8 mouse cellular contexts compared by ENCODE assay signal in genomic region chr17:14202291-14203030, GRCm38 (mm10). TPM values are rescaled to one million over a fixed set of nuclear protein-coding genes. Genes with fewer than 3 reads are reported as not detected.
DNase-seq lines count a peak whose midpoint lies in the region; ATAC-seq and TF ChIP-seq lines count a peak whose summit lies in the region.

No protein-coding gene starts in this region.

- peak overlapping the region; percentile 93 for H3K4me2 ChIP-seq in heart, embryonic 14.5 days (ENCODE audit: low read length)
- peak overlapping the region; percentile 91 for H3K4me2 ChIP-seq in intestine, embryonic 15.5 days (replicated peaks)
- H3K4me2 ChIP-seq in liver, embryonic 14.5 days (ENCODE audit: low read depth): peak overlapping the region; percentile 42

- H3K27me3 ChIP-seq in heart, embryonic 14.5 days (ENCODE audit: control insufficient read depth, insufficient read depth, low read length): peaks cover 56% of the 10 kb centered on the region
- H3K27me3 ChIP-seq in intestine, embryonic 15.5 days (replicated peaks): peaks cover 18% of the 10 kb centered on the region
- H3K27me3 ChIP-seq in liver, embryonic 14.5 days (ENCODE audit: control insufficient read depth, insufficient read depth, low read length): peaks cover 32% of the 10 kb centered on the region

- no peak for TF ChIP-seq CTCF in liver, embryonic 14.5 days (IDR thresholded peaks at IDR 0.05; ENCODE audit: low read depth)

- WGBS in heart, embryonic 14.5 days: 4% methylated on average over 18 of the region's 18 CpGs
- WGBS in intestine, embryonic 15.5 days: 4% methylated on average over 18 of the region's 18 CpGs
- 4% methylated on average over 18 of the region's 18 CpGs for WGBS in liver, embryonic 14.5 days (ENCODE audit: insufficient replicate concordance)

- H3K27ac ChIP-seq in heart, embryonic 14.5 days (replicated peaks in 1 of 2; ENCODE audit: control insufficient read depth in 1 of 2, insufficient read depth in 1 of 2, low read depth in 2 of 2, low read length in 2 of 2): no peak overlapping the region
- H3K27ac ChIP-seq in intestine, embryonic 15.5 days: peak overlapping the region; percentile 88
- no peak overlapping the region for H3K27ac ChIP-seq in liver, embryonic 14.5 days

- 0 out of 2 replicates have a peak, but pooled peaks cover under 1% of the 10 kb centered on the region for H3K36me3 ChIP-seq in heart, embryonic 14.5 days (ENCODE audit: control insufficient read depth, insufficient read depth, low read length)
- H3K36me3 ChIP-seq in intestine, embryonic 15.5 days: no peaks in the 10 kb centered on the region
- H3K36me3 ChIP-seq in liver, embryonic 14.5 days (replicated peaks; ENCODE audit: control insufficient read depth, insufficient read depth, low read depth): no peaks in the 10 kb centered on the region

- H3K9ac ChIP-seq in heart, embryonic 14.5 days (ENCODE audit: low read length): peak overlapping the region; percentile 77
- peak overlapping the region; percentile 82 for H3K9ac ChIP-seq in intestine, embryonic 15.5 days
- H3K9ac ChIP-seq in liver, embryonic 14.5 days (replicated peaks): no peak overlapping the region

- ATAC-seq in heart, embryonic 14.5 days (ENCODE audit: insufficient number of reproducible peaks, insufficient read depth, low FRiP score, low read depth): no peak; the same call in 1 of the 2 replicates
- ATAC-seq in intestine, embryonic 15.5 days: peak; percentile 68
- ATAC-seq in liver, embryonic 14.5 days (ENCODE audit: insufficient read depth): peak; percentile 61

- H3K9me3 ChIP-seq in heart, embryonic 14.5 days (ENCODE audit: control insufficient read depth, low read length): no peaks in the 10 kb centered on the region
- no peaks in the 10 kb centered on the region for H3K9me3 ChIP-seq in intestine, embryonic 15.5 days
- H3K9me3 ChIP-seq in liver, embryonic 14.5 days (ENCODE audit: control insufficient read depth, low read length): no peaks in the 10 kb centered on the region

- peaks cover 12 to 16% of the 10 kb centered on the region in 2 experiments for H3K4me1 ChIP-seq in heart, embryonic 14.5 days (ENCODE audit: control insufficient read depth in 2 of 2, insufficient read depth in 2 of 2, low read length in 2 of 2)
- H3K4me1 ChIP-seq in intestine, embryonic 15.5 days (replicated peaks): peaks cover 28% of the 10 kb centered on the region
- peaks cover 0 to 2% of the 10 kb centered on the region in 2 experiments; a peak in 1 of 4 replicates for H3K4me1 ChIP-seq in liver, embryonic 14.5 days (replicated peaks; ENCODE audit: control insufficient read depth in 2 of 2, insufficient read depth in 2 of 2, low read length in 1 of 2)

- DNase-seq in heart, postnatal 4 days: no peak
- peak; percentile 37 for DNase-seq in embryo, embryonic 11 days
- peak; percentile 15 to 29 (median 17) for DNase-seq in liver, embryonic 14.5 days (ENCODE audit: low read depth in 3 of 3, low spot score in 3 of 3)
- peak; percentile 53 for DNase-seq in testis, postnatal 10 days (ENCODE audit: low spot score)
- DNase-seq in spleen, postnatal 14 days (ENCODE audit: low spot score in 2 of 2): no peak
- no peak for DNase-seq in T-cell, adult 2 months (ENCODE audit: low spot score)

- no peak for TF ChIP-seq EP300 in liver, embryonic 14.5 days (IDR thresholded peaks at IDR 0.05; ENCODE audit: low read depth)

- peak overlapping the region; percentile 74 for H3K4me3 ChIP-seq in heart, embryonic 14.5 days (ENCODE audit: control insufficient read depth in 1 of 2, insufficient read depth in 1 of 2, low read depth in 1 of 2, low read length in 2 of 2)
- peak overlapping the region; percentile 79 for H3K4me3 ChIP-seq in intestine, embryonic 15.5 days (replicated peaks)
- H3K4me3 ChIP-seq in liver, embryonic 14.5 days (ENCODE audit: insufficient read depth in 1 of 2, low read depth in 2 of 2, low read length in 2 of 2): peak overlapping the region; percentile 52 to 59; a peak in 3 of 4 replicates

RNA-seq across cellular contexts. Expression of gene Dact2, which starts 1.6 kb away (rescaled TPM):
- polyA plus RNA-seq in heart, embryonic 14.5 days (2014; fragmentation: Nextera tagmentation; extraction: Ambion mirVana): 2.4 and 3.1 TPM in 2 replicates
- 1 to 10 TPM; 1.8 to 1.9 TPM for total RNA-seq in heart, postnatal 4 days (2021)
- polyA plus RNA-seq in intestine, embryonic 15.5 days (2015; fragmentation: Nextera tagmentation; extraction: Ambion mirVana): 5.7 and 6.1 TPM in 2 replicates
- polyA plus RNA-seq in liver, embryonic 14.5 days (2012; rRNA removed): 0.84 and 0.98 TPM in 2 replicates
- 0.47 and 0.90 TPM in 2 replicates for polyA plus RNA-seq in liver, embryonic 14.5 days (2014; fragmentation: Nextera tagmentation; extraction: Ambion mirVana)

Comparison
In these comparisons a context has a peak if more than half of its experiments do, and no peak if none do; other contexts are left out.
1. H3K4me2 ChIP-seq: peak in every context shown above with its lines; median percentile 93 in heart, embryonic 14.5 days; 91 in intestine, embryonic 15.5 days; 42 in liver, embryonic 14.5 days.
2. DNase-seq: peak in embryo, embryonic 11 days (single experiment), liver, embryonic 14.5 days (3 of 3) and testis, postnatal 10 days (single experiment); none in heart, postnatal 4 days (single experiment), spleen, postnatal 14 days (0 of 2) and T-cell, adult 2 months (single experiment).
3. Peak in every context shown above with its lines, with median percentiles within 50 percentile points of each other: H3K4me3 ChIP-seq.